Mouse (Mus musculus) intestine, embryonic 15.5 days (tissue): Measurements from ENCODE around the gene Ncapd2. TPM values are rescaled to one million over a fixed set of nuclear protein-coding genes. Genes with fewer than 3 reads are reported as not detected.
"Not testable (repeated sequence)": the region's sequence is repeated elsewhere in the genome, so short reads cannot be mapped to it uniquely, and the experiment has no call there.

Source experiments
- ATAC-seq: fragments of 200-750 bp; cut with Nextera tagmentation; 2 replicates; pipeline ENCODE4 v1.8.0; 2017; ENCODE audit warnings: moderate TSS enrichment, moderate library complexity
- H3K27ac ChIP-seq: fragments of 300-500 bp; sonication (generic); 2 replicates; pipeline ENCODE4 v1.5.1; 2015; ENCODE audit warnings: mild to moderate bottlenecking, inconsistent platforms
- H3K27me3 ChIP-seq: fragments of 300-500 bp; sonication (generic); replicated peaks from 2 replicates; pipeline ENCODE4 v1.6.1; 2015; ENCODE audit warnings: inconsistent platforms
- H3K36me3 ChIP-seq: fragments of 300-500 bp; sonication (generic); 2 replicates; pipeline ENCODE4 v1.6.1; 2015; ENCODE audit warnings: inconsistent platforms
- H3K4me1 ChIP-seq: fragments of 300-500 bp; sonication (generic); replicated peaks from 2 replicates; pipeline ENCODE4 v1.6.1; 2015; ENCODE audit warnings: inconsistent platforms
- H3K4me2 ChIP-seq: fragments of 300-500 bp; sonication (generic); replicated peaks from 2 replicates; pipeline ENCODE4 v1.6.1; 2015; ENCODE audit warnings: mild to moderate bottlenecking, inconsistent platforms
- H3K4me3 ChIP-seq: fragments of 300-500 bp; sonication (generic); replicated peaks from 2 replicates; pipeline ENCODE4 v1.5.1; 2015; ENCODE audit warnings: inconsistent platforms
- H3K9ac ChIP-seq: fragments of 300-500 bp; sonication (generic); 2 replicates; pipeline ENCODE4 v1.6.1; 2015; ENCODE audit warnings: inconsistent platforms
- H3K9me3 ChIP-seq: fragments of 300-500 bp; sonication (generic); 2 replicates; pipeline ENCODE4 v1.6.1; 2016; ENCODE audit warnings: inconsistent platforms
- WGBS: fragments of 180-500 bp; shearing (Covaris S2); methylation state at CpG from one replicate; pipeline ENCODE4 v1.1.7; 2015; 5-methylcytosine and 5-hydroxymethylcytosine counted together
- polyA plus RNA-seq: library from polyadenylated mRNA; unstranded; fragments of >200 nt; fragmentation: Nextera tagmentation; extraction: Ambion mirVana; gene quantifications from 2 replicates; pipeline ENCODE4 v1.2.1, GENCODE M21; 2015

Ncapd2 gene
- polyA plus RNA-seq, 1 experiment from 2014 or later, result 83.3 TPM

DNA sequence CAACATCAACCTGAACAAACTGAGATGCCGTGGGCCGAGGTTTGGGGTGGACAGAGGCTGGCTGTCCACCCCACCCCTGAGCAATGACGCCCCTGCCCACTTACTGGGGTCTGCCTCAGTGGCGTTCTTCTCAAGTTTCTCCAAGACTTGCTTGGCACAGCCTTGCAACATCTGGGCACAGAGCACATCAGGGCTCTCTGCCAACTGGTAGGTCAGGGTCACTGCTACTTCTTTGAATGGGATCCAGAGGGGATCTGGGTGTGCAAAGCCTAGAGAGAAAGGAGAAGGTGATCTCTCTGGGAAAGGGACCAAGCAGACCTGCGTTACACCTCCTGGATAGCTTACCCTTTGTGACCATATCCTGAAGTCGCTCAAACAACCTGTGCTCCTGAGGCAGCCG is 18.2 kb downstream of the Ncapd2 start:
- ATAC-seq, result no peak
- WGBS, result 92% methylated on average over 7 of the region's 7 CpGs
- Histone ChIP-seq H3K27me3 (no peaks in the 10 kb centered on the region), H3K4me3 (no peak overlapping the region), H3K36me3 (peaks cover 83% of the 10 kb centered on the region), H3K9me3 (no peaks in the 10 kb centered on the region), H3K27ac (no peak overlapping the region), H3K4me1 (peaks cover 1% of the 10 kb centered on the region; the same call in 1 of the 2 replicates), H3K4me2 (no peak overlapping the region), H3K9ac (no peak overlapping the region)

DNA sequence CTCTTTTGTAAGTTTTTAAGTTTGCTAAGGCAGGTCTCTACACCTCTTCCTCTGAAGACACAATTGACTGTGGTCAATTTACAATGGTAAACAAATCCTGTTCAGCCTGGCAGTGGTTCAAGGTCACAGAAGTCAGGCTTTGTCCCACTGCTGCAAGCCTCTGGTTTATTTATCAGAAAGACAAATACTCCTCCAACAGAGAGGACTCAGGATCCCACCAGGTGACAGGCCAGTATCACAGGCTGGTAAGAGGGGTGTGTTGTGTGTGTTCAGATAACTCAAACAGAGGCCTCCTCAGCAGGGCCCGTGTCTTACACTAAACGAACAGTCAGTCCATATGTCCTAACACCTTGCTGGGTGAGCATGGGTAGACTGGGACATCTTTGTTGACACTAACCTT is 19.0 kb downstream of the Ncapd2 start:
- no peak overlapping the region for H3K27ac ChIP-seq
- 57% methylated on average over 2 of the region's 2 CpGs for WGBS
- H3K4me3 ChIP-seq, result no peak overlapping the region
- H3K36me3 ChIP-seq, result peaks cover 82% of the 10 kb centered on the region
- no peak overlapping the region for H3K4me2 ChIP-seq
- no peaks in the 10 kb centered on the region for H3K9me3 ChIP-seq
- peaks cover 9% of the 10 kb centered on the region for H3K4me1 ChIP-seq
- ATAC-seq, result no peak
- no peaks in the 10 kb centered on the region for H3K27me3 ChIP-seq
- H3K9ac ChIP-seq, result no peak overlapping the region

GRCm38 (mm10) chr6:125170194-125170593 is 21.3 kb downstream of the Ncapd2 start:
- no peaks in the 10 kb centered on the region for H3K9me3 ChIP-seq
- peaks cover 22% of the 10 kb centered on the region for H3K4me1 ChIP-seq
- no peak overlapping the region for H3K4me3 ChIP-seq
- peaks cover 64% of the 10 kb centered on the region for H3K36me3 ChIP-seq
- H3K9ac ChIP-seq, result no peak overlapping the region
- H3K27ac ChIP-seq, result no peak overlapping the region
- H3K4me2 ChIP-seq, result no peak overlapping the region
- ATAC-seq, result no peak
- no peaks in the 10 kb centered on the region for H3K27me3 ChIP-seq
- WGBS, result 77% methylated on average over 6 of the region's 6 CpGs

DNA sequence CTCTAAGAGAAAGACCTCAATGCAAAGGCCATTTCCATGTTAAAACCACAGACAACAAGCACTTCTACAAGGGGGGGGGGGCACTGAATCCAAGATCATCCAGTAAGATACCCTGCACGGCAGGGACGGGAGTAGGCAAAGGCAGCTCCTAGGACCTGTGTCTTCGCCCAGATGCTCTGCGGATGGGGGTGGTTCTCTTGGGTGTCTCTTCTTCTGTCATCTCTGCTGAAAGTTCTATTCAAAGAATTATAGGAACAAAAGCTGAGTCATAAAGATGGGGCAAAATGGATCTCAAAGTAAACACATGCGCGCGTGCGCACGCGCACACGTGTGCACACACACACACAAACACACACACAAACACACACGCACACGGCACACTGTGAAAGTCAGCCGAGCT is 23.4 kb downstream of the Ncapd2 start:
- Histone ChIP-seq H3K36me3 (peaks cover 45% of the 10 kb centered on the region), H3K27ac (no peak overlapping the region), H3K27me3 (no peaks in the 10 kb centered on the region), H3K4me1 (peaks cover 32% of the 10 kb centered on the region), H3K4me3 (no peak overlapping the region), H3K4me2 (0 out of 2 replicates have a peak overlapping the region, but pooled peaks have one; percentile 63), H3K9ac (no peak overlapping the region), H3K9me3 (no peaks in the 10 kb centered on the region)
- no peak for ATAC-seq
- 90% methylated on average over 14 of the region's 14 CpGs for WGBS

DNA sequence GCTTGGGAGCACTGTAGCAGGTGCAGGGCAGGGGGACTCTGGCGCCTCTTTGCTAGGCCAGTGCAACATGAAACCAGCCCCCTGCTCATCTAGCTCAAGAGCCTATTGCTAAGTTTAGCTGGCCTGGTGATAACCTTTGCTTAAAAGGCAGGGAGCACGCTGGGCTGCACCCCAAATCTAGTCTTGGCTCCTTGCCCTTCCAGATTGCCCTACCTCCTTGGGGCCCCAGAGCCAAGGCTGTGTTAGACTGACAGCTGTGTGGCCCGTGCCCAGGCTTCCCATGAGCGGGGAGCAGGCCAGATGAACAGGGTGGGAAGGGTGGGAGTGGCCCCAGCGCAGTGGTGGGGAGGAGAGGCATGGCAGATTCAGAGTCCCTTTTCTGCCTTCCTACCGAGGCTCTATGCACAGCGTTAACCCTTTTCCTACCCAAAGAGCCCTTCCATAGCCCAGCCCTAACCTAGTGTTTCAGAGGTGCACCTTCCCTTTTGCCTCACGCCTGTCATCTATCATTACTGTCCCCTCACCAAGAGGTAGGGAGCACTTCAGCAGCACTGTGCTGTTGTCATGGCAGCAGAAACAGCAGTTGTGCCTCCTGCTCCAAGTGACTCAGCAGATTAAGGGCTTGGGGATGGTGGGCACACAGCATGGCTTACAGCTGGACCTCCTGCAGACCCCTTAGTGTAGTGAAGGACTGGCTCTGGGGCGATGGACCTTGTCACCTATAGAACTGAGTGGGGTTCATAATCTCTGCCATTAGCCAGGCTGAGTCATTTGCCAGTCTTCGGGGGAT is 24.4 kb downstream of the Ncapd2 start:
- Histone ChIP-seq H3K36me3 (peaks cover 40% of the 10 kb centered on the region), H3K27me3 (no peaks in the 10 kb centered on the region), H3K9ac (peak overlapping the region; percentile 55), H3K4me3 (peak overlapping the region; percentile 85), H3K4me1 (peaks cover 32% of the 10 kb centered on the region), H3K27ac (peak overlapping the region; percentile 98), H3K4me2 (peak overlapping the region; percentile 63), H3K9me3 (no peaks in the 10 kb centered on the region)
- WGBS, result 19% methylated on average over 10 of the region's 10 CpGs
- ATAC-seq, result peak; percentile 52

DNA sequence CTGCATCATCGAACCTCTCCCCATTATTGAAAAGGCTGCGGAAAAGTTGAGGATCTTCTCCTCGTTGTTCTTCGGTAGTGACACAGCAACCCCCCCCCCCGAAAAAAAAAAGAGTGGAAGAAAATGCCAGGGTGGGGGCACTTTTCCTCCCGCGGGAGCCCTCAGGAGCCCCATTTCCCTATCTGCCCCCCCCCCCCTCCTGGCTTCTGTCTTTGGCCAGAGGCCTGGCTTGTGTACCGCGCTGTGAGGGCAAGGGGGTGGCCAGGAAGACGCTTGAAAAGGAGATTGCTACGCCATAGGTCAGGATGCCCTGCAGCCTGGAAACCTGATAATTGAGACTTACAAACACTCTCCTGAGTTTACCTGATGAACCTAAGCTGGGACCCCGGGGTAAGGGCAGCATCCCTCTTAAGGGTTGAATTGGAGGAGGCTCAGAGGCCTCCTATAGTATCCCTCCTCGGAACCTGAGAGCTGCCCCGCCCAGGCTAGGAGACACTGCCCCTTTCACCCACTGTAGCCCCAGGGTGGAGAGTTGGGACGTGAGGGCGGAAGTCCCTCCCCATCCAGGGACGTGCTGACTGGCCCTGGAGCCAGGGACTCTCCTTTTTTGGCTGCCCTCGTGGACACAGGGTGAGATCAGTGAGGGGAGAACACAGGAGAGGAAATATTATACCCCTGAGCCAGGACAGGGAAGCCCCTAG is 25.3 kb downstream of the Ncapd2 start, which contains the start of gene Gapdh:
TSS of gene Gapdh (minus strand) at position 417 of the 701 bp plus-strand sequence.
- Histone ChIP-seq H3K4me1 (peaks cover 36% of the 10 kb centered on the region), H3K36me3 (peaks cover 34% of the 10 kb centered on the region), H3K9ac (peak within 1 kb of the TSS; percentile 95), H3K9me3 (no peaks in the 10 kb centered on the region), H3K27ac (peak within 1 kb of the TSS; percentile 98), H3K4me2 (peak within 1 kb of the TSS; percentile 63), H3K27me3 (no peaks in the 10 kb centered on the region), H3K4me3 (peak within 1 kb of the TSS; percentile 85)
- WGBS, result under 1% methylated on average over 18 of the region's 18 CpGs
- ATAC-seq, result peak; percentile 83

GRCm38 (mm10) chr6:125165328-125165891 is 26.1 kb downstream of the Ncapd2 start:
- H3K27ac ChIP-seq, result peak overlapping the region; percentile 98
- no peaks in the 10 kb centered on the region for H3K27me3 ChIP-seq
- WGBS, result under 1% methylated on average over 36 of the region's 36 CpGs
- peaks cover 31% of the 10 kb centered on the region for H3K36me3 ChIP-seq
- H3K9ac ChIP-seq, result peak overlapping the region; percentile 95
- peak overlapping the region; percentile 63 for H3K4me2 ChIP-seq
- no peaks in the 10 kb centered on the region for H3K9me3 ChIP-seq
- H3K4me1 ChIP-seq, result peaks cover 43% of the 10 kb centered on the region
- peak; percentile 90 for ATAC-seq
- H3K4me3 ChIP-seq, result peak overlapping the region; percentile 85

DNA sequence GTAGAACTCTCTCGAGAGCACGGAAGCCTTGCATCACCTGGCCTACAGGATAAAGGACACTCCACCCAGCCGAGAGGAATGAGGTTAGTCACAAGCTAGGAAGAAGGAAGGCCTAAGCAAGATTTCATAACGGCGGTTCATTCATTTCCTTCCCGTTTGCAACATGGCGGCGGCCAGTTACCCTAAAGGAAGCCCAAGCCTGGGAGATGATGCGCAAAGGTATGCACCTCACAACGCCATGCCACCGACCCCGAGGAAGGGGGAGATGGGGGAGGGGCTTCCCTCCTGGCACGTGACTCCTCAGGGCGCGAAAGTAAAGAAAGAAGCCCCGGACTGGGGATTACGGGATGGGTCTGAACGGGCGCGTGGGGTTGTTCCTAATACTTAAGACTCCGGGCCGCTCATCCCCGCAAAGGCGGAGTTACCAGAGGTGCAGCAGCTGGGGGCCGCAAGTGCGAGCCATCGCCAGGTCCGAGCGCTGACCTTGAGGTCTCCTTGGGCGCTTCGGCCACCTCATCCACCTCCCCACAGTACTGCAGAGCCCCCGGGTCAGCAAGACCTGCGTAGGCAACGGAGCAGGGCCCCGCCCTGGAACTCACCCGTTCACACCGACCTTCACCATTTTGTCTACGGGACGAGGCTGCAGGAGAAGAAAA is 26.7 kb downstream of the Ncapd2 start:
- under 1% methylated on average over 38 of the region's 39 CpGs for WGBS
- peak; percentile 3 for ATAC-seq
- Histone ChIP-seq H3K27me3 (no peaks in the 10 kb centered on the region), H3K9ac (peak overlapping the region; percentile 95), H3K27ac (peak overlapping the region; percentile 98), H3K4me1 (peaks cover 46% of the 10 kb centered on the region), H3K36me3 (peaks cover 26% of the 10 kb centered on the region), H3K9me3 (no peaks in the 10 kb centered on the region), H3K4me3 (peak overlapping the region; percentile 85), H3K4me2 (peak overlapping the region; percentile 63)

DNA sequence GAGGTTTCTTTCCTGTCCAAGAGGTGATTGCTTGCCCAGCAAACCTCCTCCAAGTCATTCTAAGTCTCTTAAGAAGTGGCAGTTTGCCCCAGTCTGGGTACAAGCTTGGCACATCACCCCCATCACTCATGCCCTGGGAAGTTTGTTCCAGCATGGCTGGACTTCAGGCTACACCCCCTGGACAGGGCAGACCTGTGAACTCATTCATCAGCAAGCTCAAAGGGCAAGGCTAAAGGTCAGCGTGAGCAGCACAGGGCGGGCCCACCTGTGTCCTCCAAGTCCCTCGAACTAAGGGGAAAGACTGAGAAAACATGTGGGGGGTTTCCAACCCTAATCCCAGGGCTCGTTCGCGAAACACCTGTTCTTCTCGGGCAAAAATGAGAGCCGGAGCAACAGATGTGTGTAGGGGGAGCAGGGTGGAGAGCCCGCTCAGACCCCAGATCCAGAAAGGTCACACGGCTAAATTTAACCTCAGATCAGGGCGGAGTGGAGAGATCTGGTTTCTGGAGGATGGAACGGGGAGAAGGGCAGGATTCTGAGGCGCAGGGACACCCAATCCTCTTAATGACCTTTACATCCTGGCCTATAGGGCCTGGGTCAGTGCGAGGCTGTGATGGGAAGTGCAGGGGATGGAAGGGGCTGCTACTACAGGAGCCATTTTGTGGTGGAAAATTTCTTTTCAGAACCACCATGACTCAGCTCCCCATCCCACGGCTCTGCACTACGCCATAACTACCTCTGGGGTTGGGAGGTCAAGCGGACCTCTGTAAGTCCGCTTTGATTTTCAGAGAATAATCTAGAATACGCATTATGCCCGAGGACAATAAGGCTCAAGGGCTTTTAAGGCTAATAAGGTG is 27.5 kb downstream of the Ncapd2 start:
- 4% methylated on average over 20 of the region's 20 CpGs for WGBS

DNA sequence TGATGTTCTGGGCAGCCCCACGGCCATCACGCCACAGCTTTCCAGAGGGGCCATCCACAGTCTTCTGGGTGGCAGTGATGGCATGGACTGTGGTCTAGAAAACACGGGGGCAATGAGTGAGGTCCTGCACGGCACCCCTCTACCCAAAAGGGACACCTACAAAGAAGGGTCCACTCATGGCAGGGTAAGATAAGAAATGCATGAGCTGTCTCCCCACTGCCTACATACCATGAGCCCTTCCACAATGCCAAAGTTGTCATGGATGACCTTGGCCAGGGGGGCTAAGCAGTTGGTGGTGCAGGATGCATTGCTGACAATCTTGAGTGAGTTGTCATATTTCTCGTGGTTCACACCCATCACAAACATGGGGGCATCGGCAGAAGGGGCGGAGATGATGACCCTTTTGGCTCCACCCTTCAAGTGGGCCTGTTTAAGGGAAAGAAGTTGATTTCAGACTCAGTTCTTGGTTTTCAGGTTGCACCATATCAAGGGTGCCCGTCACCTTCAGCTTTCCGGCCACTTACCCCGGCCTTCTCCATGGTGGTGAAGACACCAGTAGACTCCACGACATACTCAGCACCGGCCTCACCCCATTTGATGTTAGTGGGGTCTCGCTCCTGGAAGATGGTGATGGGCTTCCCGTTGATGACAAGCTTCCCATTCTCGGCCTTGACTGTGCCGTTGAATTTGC is 28.7 kb downstream of the Ncapd2 start:
- H3K27ac ChIP-seq, H3K9ac ChIP-seq, ATAC-seq, H3K4me3 ChIP-seq, H3K27me3 ChIP-seq, H3K9me3 ChIP-seq: not testable (repeated sequence)
- 67% methylated on average over 13 of the region's 16 CpGs for WGBS
- Histone ChIP-seq H3K4me1 (peaks cover 40% of the 10 kb centered on the region), H3K4me2 (peak overlapping the region; percentile 63), H3K36me3 (peaks cover 17% of the 10 kb centered on the region)

More for the DNA sequence above, 27.5 kb downstream of the Ncapd2 start:
- peak overlapping the region; percentile 98 for H3K27ac ChIP-seq
- no peaks in the 10 kb centered on the region for H3K27me3 ChIP-seq
- H3K4me3 ChIP-seq, result peak overlapping the region; percentile 85
- H3K4me2 ChIP-seq, result peak overlapping the region; percentile 63
- ATAC-seq, result no peak
- H3K9ac ChIP-seq, result peak overlapping the region; percentile 95
- H3K4me1 ChIP-seq, result peaks cover 46% of the 10 kb centered on the region
- H3K9me3 ChIP-seq, result no peaks in the 10 kb centered on the region
- H3K36me3 ChIP-seq, result peaks cover 20% of the 10 kb centered on the region

GRCm38 (mm10) chr6:125161971-125162370 is 29.5 kb downstream of the Ncapd2 start:
- not testable (repeated sequence) for H3K27ac ChIP-seq, ATAC-seq, H3K4me3 ChIP-seq, H3K9ac ChIP-seq, H3K27me3 ChIP-seq, H3K4me2 ChIP-seq, H3K9me3 ChIP-seq
- Histone ChIP-seq H3K36me3 (peaks cover 13% of the 10 kb centered on the region), H3K4me1 (peaks cover 32% of the 10 kb centered on the region)
- 7% methylated on average over 4 of the region's 5 CpGs for WGBS
